Mouse (Mus musculus): ENCODE data around the gene Gm21294. TPM values are rescaled to one million over a fixed set of nuclear protein-coding genes. Genes with fewer than 3 reads are reported as not detected.
"Not testable (repeated sequence)": the region's sequence is repeated elsewhere in the genome, so short reads cannot be mapped to it uniquely, and the experiment has no call there.

Gene Gm21294
- not detected for total RNA-seq (2021)
- long read RNA-seq, experiment 1: 0 reads
- long read RNA-seq, experiment 2: 0 reads

DNA sequence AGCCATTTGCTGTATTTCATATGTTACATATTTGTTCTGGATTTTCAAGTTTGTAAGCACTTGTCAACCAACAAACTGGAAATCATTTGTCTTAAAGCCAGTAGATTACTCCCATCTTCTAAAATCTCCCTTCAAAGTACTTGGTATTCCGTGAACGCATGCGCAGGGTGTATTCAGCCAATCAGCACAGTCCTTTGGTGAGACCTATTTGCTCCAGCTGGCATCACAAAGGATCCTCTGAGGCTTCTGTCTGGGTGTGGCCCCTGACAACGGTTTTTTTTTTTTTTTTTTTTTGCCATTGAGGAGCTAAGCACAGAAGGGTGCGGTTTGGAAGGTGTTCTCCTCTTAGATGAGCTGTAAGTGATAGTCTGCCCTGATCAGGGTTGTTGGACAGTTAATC, at the start of gene Gm21294:
Gene Gm21294 (plus strand): TSS at position 301 of the 400 bp plus-strand sequence.
- not testable (repeated sequence) for DNase-seq (ENCODE audit: low spot score in 2 of 2)

DNA sequence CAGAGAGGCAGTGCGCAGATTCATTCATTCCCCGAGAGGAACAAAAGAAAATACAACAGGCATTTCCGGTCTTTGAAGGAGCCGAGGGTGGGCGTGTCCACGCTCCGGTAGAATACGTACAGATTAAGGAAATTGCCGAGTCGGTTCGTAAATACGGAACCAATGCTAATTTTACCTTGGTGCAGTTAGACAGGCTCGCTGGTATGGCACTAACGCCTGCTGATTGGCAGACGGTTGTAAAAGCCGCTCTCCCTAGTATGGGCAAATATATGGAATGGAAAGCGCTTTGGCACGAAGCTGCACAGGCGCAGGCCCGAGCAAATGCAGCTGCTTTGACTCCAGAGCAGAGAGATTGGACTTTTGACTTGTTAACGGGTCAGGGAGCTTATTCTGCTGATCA, 73.6 kb downstream of the Gm21294 start:
- peak in 1 of 2 experiments; percentile 0 for DNase-seq (ENCODE audit: low spot score in 2 of 2)
